Mouse (Mus musculus): ENCODE results near the gene Mrpl20. TPM values are rescaled to one million over a fixed set of nuclear protein-coding genes. Genes with fewer than 3 reads are reported as not detected.
A peak's percentile ranks its signal among the peaks of the same experiment; 100 is the strongest.

Mrpl20 gene
- polyA plus RNA-seq, 1 experiment from 2014 or later: 160 TPM

- peaks cover 12 to 19% of the 10 kb centered on the region in 2 experiments for H3K4me1 ChIP-seq (ENCODE audit: control insufficient read depth in 2 of 2, insufficient read depth in 2 of 2, low read length in 2 of 2)
- H3K27me3 ChIP-seq (ENCODE audit: control insufficient read depth, insufficient read depth, low read length): no peaks in the 10 kb centered on the region
- H3K27ac ChIP-seq (replicated peaks in 1 of 2; ENCODE audit: control insufficient read depth in 1 of 2, insufficient read depth in 1 of 2, low read depth in 2 of 2, low read length in 2 of 2): no peak overlapping the region
- no peak overlapping the region for H3K4me2 ChIP-seq (ENCODE audit: low read length)
- ATAC-seq (ENCODE audit: insufficient number of reproducible peaks, insufficient read depth, low FRiP score, low read depth): no peak
- no peaks in the 10 kb centered on the region for H3K9me3 ChIP-seq (ENCODE audit: control insufficient read depth, low read length)
- no peak overlapping the region for H3K4me3 ChIP-seq (ENCODE audit: control insufficient read depth in 1 of 2, insufficient read depth in 1 of 2, low read depth in 1 of 2, low read length in 2 of 2)
- H3K9ac ChIP-seq (ENCODE audit: low read length): no peak overlapping the region
- WGBS: 88% methylated on average over 3 of the region's 3 CpGs
- H3K36me3 ChIP-seq (ENCODE audit: control insufficient read depth, insufficient read depth, low read length): peaks cover 18% of the 10 kb centered on the region
These were observed 47.2 kb downstream of the Mrpl20 start for GRCm38 (mm10) chr4:155849792-155850451.

GRCm38 (mm10) chr4:155851368-155851767, 48.7 kb downstream of the Mrpl20 start:
- WGBS: 87% methylated on average over 3 of the region's 3 CpGs
- Histone ChIP-seq H3K9me3 (ENCODE audit: control insufficient read depth, low read length) (no peaks in the 10 kb centered on the region), H3K9ac (ENCODE audit: low read length) (no peak overlapping the region), H3K4me3 (ENCODE audit: control insufficient read depth in 1 of 2, insufficient read depth in 1 of 2, low read depth in 1 of 2, low read length in 2 of 2) (no peak overlapping the region), H3K4me1 (ENCODE audit: control insufficient read depth in 2 of 2, insufficient read depth in 2 of 2, low read length in 2 of 2) (peaks cover 12 to 18% of the 10 kb centered on the region in 2 experiments), H3K27me3 (ENCODE audit: control insufficient read depth, insufficient read depth, low read length) (no peaks in the 10 kb centered on the region), H3K4me2 (ENCODE audit: low read length) (no peak overlapping the region), H3K36me3 (ENCODE audit: control insufficient read depth, insufficient read depth, low read length) (peaks cover 33% of the 10 kb centered on the region), H3K27ac (replicated peaks in 1 of 2; ENCODE audit: control insufficient read depth in 1 of 2, insufficient read depth in 1 of 2, low read depth in 2 of 2, low read length in 2 of 2) (no peak overlapping the region)
- ATAC-seq (ENCODE audit: insufficient number of reproducible peaks, insufficient read depth, low FRiP score, low read depth): no peak

GRCm38 (mm10) chr4:155851951-155852411, 49.3 kb downstream of the Mrpl20 start:
- no peak overlapping the region for H3K4me2 ChIP-seq (ENCODE audit: low read length)
- peaks cover 39% of the 10 kb centered on the region for H3K36me3 ChIP-seq (ENCODE audit: control insufficient read depth, insufficient read depth, low read length)
- no peak overlapping the region; the same call in 1 of the 2 replicates for H3K9ac ChIP-seq (ENCODE audit: low read length)
- peaks cover 7 to 16% of the 10 kb centered on the region in 2 experiments for H3K4me1 ChIP-seq (ENCODE audit: control insufficient read depth in 2 of 2, insufficient read depth in 2 of 2, low read length in 2 of 2)
- H3K9me3 ChIP-seq (ENCODE audit: control insufficient read depth, low read length): no peaks in the 10 kb centered on the region
- no peak overlapping the region for H3K4me3 ChIP-seq (ENCODE audit: control insufficient read depth in 1 of 2, insufficient read depth in 1 of 2, low read depth in 1 of 2, low read length in 2 of 2)
- H3K27ac ChIP-seq (replicated peaks in 1 of 2; ENCODE audit: control insufficient read depth in 1 of 2, insufficient read depth in 1 of 2, low read depth in 2 of 2, low read length in 2 of 2): no peak overlapping the region
- no peak for ATAC-seq (ENCODE audit: insufficient number of reproducible peaks, insufficient read depth, low FRiP score, low read depth)
- WGBS: 51% methylated on average over 2 of the region's 2 CpGs
- H3K27me3 ChIP-seq (ENCODE audit: control insufficient read depth, insufficient read depth, low read length): no peaks in the 10 kb centered on the region

- Histone ChIP-seq H3K4me2 (ENCODE audit: low read length) (no peak overlapping the region), H3K4me1 (ENCODE audit: control insufficient read depth in 2 of 2, insufficient read depth in 2 of 2, low read length in 2 of 2) (peaks cover 4 to 9% of the 10 kb centered on the region in 2 experiments), H3K9ac (ENCODE audit: low read length) (no peak overlapping the region), H3K27me3 (ENCODE audit: control insufficient read depth, insufficient read depth, low read length) (no peaks in the 10 kb centered on the region), H3K4me3 (ENCODE audit: control insufficient read depth in 1 of 2, insufficient read depth in 1 of 2, low read depth in 1 of 2, low read length in 2 of 2) (no peak overlapping the region), H3K9me3 (ENCODE audit: control insufficient read depth, low read length) (no peaks in the 10 kb centered on the region), H3K27ac (replicated peaks in 1 of 2; ENCODE audit: control insufficient read depth in 1 of 2, insufficient read depth in 1 of 2, low read depth in 2 of 2, low read length in 2 of 2) (no peak overlapping the region), H3K36me3 (ENCODE audit: control insufficient read depth, insufficient read depth, low read length) (peaks cover 49% of the 10 kb centered on the region)
- ATAC-seq (ENCODE audit: insufficient number of reproducible peaks, insufficient read depth, low FRiP score, low read depth): no peak
- 89% methylated on average over 9 of the region's 9 CpGs for WGBS
These were observed 50.7 kb downstream of the Mrpl20 start for GRCm38 (mm10) chr4:155853421-155853820.

GRCm38 (mm10) chr4:155854991-155855390, 52.3 kb downstream of the Mrpl20 start:
- no peak overlapping the region for H3K27ac ChIP-seq (replicated peaks in 1 of 2; ENCODE audit: control insufficient read depth in 1 of 2, insufficient read depth in 1 of 2, low read depth in 2 of 2, low read length in 2 of 2)
- WGBS: 92% methylated on average over 12 of the region's 12 CpGs
- H3K4me1 ChIP-seq (ENCODE audit: control insufficient read depth in 2 of 2, insufficient read depth in 2 of 2, low read length in 2 of 2): no peaks in the 10 kb centered on the region
- no peak overlapping the region for H3K4me2 ChIP-seq (ENCODE audit: low read length)
- no peaks in the 10 kb centered on the region for H3K9me3 ChIP-seq (ENCODE audit: control insufficient read depth, low read length)
- no peak overlapping the region for H3K9ac ChIP-seq (ENCODE audit: low read length)
- no peaks in the 10 kb centered on the region for H3K27me3 ChIP-seq (ENCODE audit: control insufficient read depth, insufficient read depth, low read length)
- ATAC-seq (ENCODE audit: insufficient number of reproducible peaks, insufficient read depth, low FRiP score, low read depth): no peak
- no peak overlapping the region for H3K4me3 ChIP-seq (ENCODE audit: control insufficient read depth in 1 of 2, insufficient read depth in 1 of 2, low read depth in 1 of 2, low read length in 2 of 2)
- peaks cover 54% of the 10 kb centered on the region for H3K36me3 ChIP-seq (ENCODE audit: control insufficient read depth, insufficient read depth, low read length)

GRCm38 (mm10) chr4:155856071-155856470, 53.4 kb downstream of the Mrpl20 start:
- WGBS: 89% methylated on average over 12 of the region's 12 CpGs
- peaks cover 63% of the 10 kb centered on the region for H3K36me3 ChIP-seq (ENCODE audit: control insufficient read depth, insufficient read depth, low read length)

GRCm38 (mm10) chr4:155856881-155857280, 54.2 kb downstream of the Mrpl20 start:
- no peak overlapping the region for H3K4me3 ChIP-seq (ENCODE audit: control insufficient read depth in 1 of 2, insufficient read depth in 1 of 2, low read depth in 1 of 2, low read length in 2 of 2)
- no peaks in the 10 kb centered on the region for H3K9me3 ChIP-seq (ENCODE audit: control insufficient read depth, low read length)
- no peak overlapping the region for H3K9ac ChIP-seq (ENCODE audit: low read length)
- 69% methylated on average over 3 of the region's 3 CpGs for WGBS
- no peaks in the 10 kb centered on the region for H3K4me1 ChIP-seq (ENCODE audit: control insufficient read depth in 2 of 2, insufficient read depth in 2 of 2, low read length in 2 of 2)
- H3K4me2 ChIP-seq (ENCODE audit: low read length): no peak overlapping the region
- no peaks in the 10 kb centered on the region for H3K27me3 ChIP-seq (ENCODE audit: control insufficient read depth, insufficient read depth, low read length)
- no peak for ATAC-seq (ENCODE audit: insufficient number of reproducible peaks, insufficient read depth, low FRiP score, low read depth)
- no peak overlapping the region for H3K27ac ChIP-seq (replicated peaks in 1 of 2; ENCODE audit: control insufficient read depth in 1 of 2, insufficient read depth in 1 of 2, low read depth in 2 of 2, low read length in 2 of 2)
- H3K36me3 ChIP-seq (ENCODE audit: control insufficient read depth, insufficient read depth, low read length): peaks cover 66% of the 10 kb centered on the region

More at GRCm38 (mm10) chr4:155856071-155856470, 53.4 kb downstream of the Mrpl20 start:
- H3K27me3 ChIP-seq (ENCODE audit: control insufficient read depth, insufficient read depth, low read length): no peaks in the 10 kb centered on the region
- H3K4me2 ChIP-seq (ENCODE audit: low read length): no peak overlapping the region
- no peak overlapping the region for H3K9ac ChIP-seq (ENCODE audit: low read length)
- H3K4me3 ChIP-seq (ENCODE audit: control insufficient read depth in 1 of 2, insufficient read depth in 1 of 2, low read depth in 1 of 2, low read length in 2 of 2): no peak overlapping the region
- ATAC-seq (ENCODE audit: insufficient number of reproducible peaks, insufficient read depth, low FRiP score, low read depth): no peak
- no peak overlapping the region for H3K27ac ChIP-seq (replicated peaks in 1 of 2; ENCODE audit: control insufficient read depth in 1 of 2, insufficient read depth in 1 of 2, low read depth in 2 of 2, low read length in 2 of 2)
- H3K4me1 ChIP-seq (ENCODE audit: control insufficient read depth in 2 of 2, insufficient read depth in 2 of 2, low read length in 2 of 2): no peaks in the 10 kb centered on the region
- no peaks in the 10 kb centered on the region for H3K9me3 ChIP-seq (ENCODE audit: control insufficient read depth, low read length)

GRCm38 (mm10) chr4:155859318-155859717, 56.6 kb downstream of the Mrpl20 start:
- Histone ChIP-seq H3K27me3 (ENCODE audit: control insufficient read depth, insufficient read depth, low read length) (no peaks in the 10 kb centered on the region), H3K4me2 (ENCODE audit: low read length) (no peak overlapping the region), H3K36me3 (ENCODE audit: control insufficient read depth, insufficient read depth, low read length) (peaks cover 53% of the 10 kb centered on the region), H3K9ac (ENCODE audit: low read length) (no peak overlapping the region), H3K4me3 (ENCODE audit: control insufficient read depth in 1 of 2, insufficient read depth in 1 of 2, low read depth in 1 of 2, low read length in 2 of 2) (no peak overlapping the region), H3K27ac (replicated peaks in 1 of 2; ENCODE audit: control insufficient read depth in 1 of 2, insufficient read depth in 1 of 2, low read depth in 2 of 2, low read length in 2 of 2) (no peak overlapping the region), H3K4me1 (ENCODE audit: control insufficient read depth in 2 of 2, insufficient read depth in 2 of 2, low read length in 2 of 2) (no peaks in the 10 kb centered on the region), H3K9me3 (ENCODE audit: control insufficient read depth, low read length) (no peaks in the 10 kb centered on the region)
- 17% methylated on average over 13 of the region's 13 CpGs for WGBS
- peak; percentile 24; the same call in 1 of the 2 replicates for ATAC-seq (ENCODE audit: insufficient number of reproducible peaks, insufficient read depth, low FRiP score, low read depth)
